Mouse (Mus musculus): Measurements from ENCODE around the gene Gm10337. TPM values are rescaled to one million over a fixed set of nuclear protein-coding genes. Genes with fewer than 3 reads are reported as not detected.

Gene Gm10337
- polyA plus RNA-seq, 1 experiment, result not detected

DNA sequence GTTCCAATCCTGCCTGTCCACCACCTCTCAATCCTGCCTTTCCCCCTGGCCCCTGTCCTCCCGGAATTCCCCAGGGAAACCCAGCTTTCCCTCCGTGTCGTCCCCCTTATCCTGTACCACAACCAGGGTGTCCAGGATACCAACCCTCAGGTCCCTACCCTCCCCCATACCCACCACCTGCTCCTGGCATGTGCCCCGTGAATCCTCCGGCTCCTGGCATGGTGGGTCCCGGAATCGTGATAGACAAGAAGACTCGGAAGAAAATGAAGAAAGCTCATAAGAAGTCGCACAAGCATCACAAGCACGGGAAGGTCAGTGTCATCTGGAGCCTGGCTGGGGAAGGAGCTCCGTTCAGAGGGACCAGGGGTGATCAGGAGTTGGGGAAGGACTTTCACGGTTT is 43.1 kb upstream of the Gm10337 start:
- H3K4me3 ChIP-seq (ENCODE audit: control insufficient read depth, insufficient read depth, low read length), result peak overlapping the region; percentile 0; the same call in 1 of the 2 replicates
- H3K4me1 ChIP-seq (replicated peaks; ENCODE audit: control insufficient read depth, insufficient read depth, low read length), result peaks cover 27% of the 10 kb centered on the region
- DNase-seq, result no peak
- no peak for TF ChIP-seq POLR2A (IDR thresholded peaks at IDR 0.05; ENCODE audit: control insufficient read depth, extremely low read depth, insufficient read depth, low read length, poor library complexity)
- no peak for TF ChIP-seq CTCF (IDR thresholded peaks at IDR 0.05; ENCODE audit: borderline replicate concordance, control insufficient read depth, extremely low read depth, insufficient read depth, low read length, poor library complexity)
- no peaks in the 10 kb centered on the region for H3K36me3 ChIP-seq (ENCODE audit: control insufficient read depth, insufficient read depth, low read length)
- no peaks in the 10 kb centered on the region for H3K27me3 ChIP-seq (ENCODE audit: control insufficient read depth, insufficient read depth, low read length)
- H3K27ac ChIP-seq (ENCODE audit: control insufficient read depth, insufficient read depth, low read length), result no peak overlapping the region
- WGBS, result 53% methylated on average over 12 of the region's 12 CpGs

DNA sequence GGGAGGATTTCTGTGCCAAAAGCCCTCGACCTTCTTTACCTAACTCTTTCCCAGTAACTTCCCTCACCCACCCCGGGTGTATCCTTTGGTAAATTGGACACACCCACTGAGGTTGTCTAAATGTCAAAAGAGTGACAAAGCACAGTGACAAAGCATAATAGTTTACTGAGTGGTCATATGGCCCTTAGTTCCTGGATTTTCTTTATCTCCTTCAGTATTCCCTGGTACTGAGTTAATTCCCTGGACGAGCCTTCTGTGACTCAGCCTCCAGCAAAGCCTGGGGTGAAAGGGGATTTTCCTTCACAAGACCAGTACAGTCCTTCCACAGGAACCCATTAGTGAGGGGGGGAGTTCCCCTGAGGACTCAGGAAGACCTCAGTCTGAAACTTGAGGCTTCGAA is 42.6 kb upstream of the Gm10337 start:
- WGBS, result 17% methylated on average over 4 of the region's 4 CpGs
- Histone ChIP-seq H3K4me1 (replicated peaks; ENCODE audit: control insufficient read depth, insufficient read depth, low read length) (peaks cover 27% of the 10 kb centered on the region), H3K4me3 (ENCODE audit: control insufficient read depth, insufficient read depth, low read length) (no peak overlapping the region)

DNA sequence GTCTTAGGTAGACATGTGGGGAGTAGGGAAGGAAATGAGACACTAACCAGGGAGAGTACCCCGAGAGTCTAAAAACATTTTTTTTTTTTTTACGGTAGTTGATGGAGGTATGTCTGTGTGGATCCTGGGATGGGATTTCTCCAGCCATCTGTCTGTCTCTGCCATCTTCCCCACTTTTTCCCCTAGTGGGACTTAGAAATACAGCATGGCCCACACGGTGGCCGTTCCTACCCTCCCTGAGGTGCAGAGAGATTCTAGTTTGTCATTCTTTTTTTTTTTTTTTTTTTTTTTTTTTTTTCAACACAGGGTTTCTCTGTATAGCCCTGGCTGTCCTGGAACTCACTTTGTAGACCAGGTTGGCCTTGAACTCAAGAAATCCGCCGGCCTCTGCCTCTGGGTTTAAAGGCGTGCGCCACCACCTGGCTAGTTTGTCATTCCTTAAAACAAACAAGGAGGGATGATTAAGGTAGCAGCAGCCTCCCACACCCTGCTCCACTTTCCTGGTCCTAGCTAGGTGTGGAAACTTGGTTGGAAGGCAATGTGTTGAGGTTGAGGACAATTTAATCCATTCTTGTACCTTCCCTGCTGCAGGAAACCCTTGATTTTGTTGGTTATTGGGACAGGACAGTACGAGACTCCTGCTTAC is 42.0 kb upstream of the Gm10337 start:
- H3K4me1 ChIP-seq (replicated peaks; ENCODE audit: control insufficient read depth, insufficient read depth, low read length), result peaks cover 27% of the 10 kb centered on the region
- no peaks in the 10 kb centered on the region for H3K27me3 ChIP-seq (ENCODE audit: control insufficient read depth, insufficient read depth, low read length)
- no peak overlapping the region; the same call in 1 of the 2 replicates for H3K27ac ChIP-seq (ENCODE audit: control insufficient read depth, insufficient read depth, low read length)
- H3K36me3 ChIP-seq (ENCODE audit: control insufficient read depth, insufficient read depth, low read length), result no peaks in the 10 kb centered on the region
- H3K4me3 ChIP-seq (ENCODE audit: control insufficient read depth, insufficient read depth, low read length), result no peak overlapping the region
- TF ChIP-seq CTCF (IDR thresholded peaks at IDR 0.05; ENCODE audit: borderline replicate concordance, control insufficient read depth, extremely low read depth, insufficient read depth, low read length, poor library complexity) (no peak), POLR2A (IDR thresholded peaks at IDR 0.05; ENCODE audit: control insufficient read depth, extremely low read depth, insufficient read depth, low read length, poor library complexity) (no peak)
- 73% methylated on average over 9 of the region's 9 CpGs for WGBS
- no peak for DNase-seq

More for the DNA sequence above, 42.6 kb upstream of the Gm10337 start:
- no peak for DNase-seq
- H3K36me3 ChIP-seq (ENCODE audit: control insufficient read depth, insufficient read depth, low read length), result no peaks in the 10 kb centered on the region
- H3K27ac ChIP-seq (ENCODE audit: control insufficient read depth, insufficient read depth, low read length), result no peak overlapping the region
- TF ChIP-seq CTCF (IDR thresholded peaks at IDR 0.05; ENCODE audit: borderline replicate concordance, control insufficient read depth, extremely low read depth, insufficient read depth, low read length, poor library complexity) (no peak), POLR2A (IDR thresholded peaks at IDR 0.05; ENCODE audit: control insufficient read depth, extremely low read depth, insufficient read depth, low read length, poor library complexity) (no peak)
- H3K27me3 ChIP-seq (ENCODE audit: control insufficient read depth, insufficient read depth, low read length), result no peaks in the 10 kb centered on the region

DNA sequence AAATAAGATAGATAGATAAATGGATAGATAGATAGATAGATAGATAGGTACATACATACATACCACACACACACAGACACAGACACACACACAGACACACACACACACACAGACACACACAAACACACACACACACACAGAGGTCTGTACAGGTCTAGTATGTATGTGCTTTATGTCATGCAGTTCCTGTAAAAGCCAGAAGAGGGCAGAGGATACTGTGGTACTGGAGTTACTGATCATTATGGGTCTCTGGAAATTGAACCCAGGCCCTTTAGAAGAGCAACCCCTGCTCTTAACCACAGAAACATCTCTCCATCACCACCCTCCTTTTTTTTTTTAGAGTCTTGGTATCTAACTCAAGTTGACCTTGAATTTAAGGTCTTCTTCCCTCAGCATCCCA is 39.9 kb upstream of the Gm10337 start:
- no peak overlapping the region for H3K4me3 ChIP-seq (ENCODE audit: control insufficient read depth, insufficient read depth, low read length)
- TF ChIP-seq CTCF (IDR thresholded peaks at IDR 0.05; ENCODE audit: borderline replicate concordance, control insufficient read depth, extremely low read depth, insufficient read depth, low read length, poor library complexity) (no peak), POLR2A (IDR thresholded peaks at IDR 0.05; ENCODE audit: control insufficient read depth, extremely low read depth, insufficient read depth, low read length, poor library complexity) (no peak)
- H3K27ac ChIP-seq (ENCODE audit: control insufficient read depth, insufficient read depth, low read length), result no peak overlapping the region
- peaks cover 19% of the 10 kb centered on the region for H3K4me1 ChIP-seq (replicated peaks; ENCODE audit: control insufficient read depth, insufficient read depth, low read length)
- no peaks in the 10 kb centered on the region for H3K27me3 ChIP-seq (ENCODE audit: control insufficient read depth, insufficient read depth, low read length)
- no peaks in the 10 kb centered on the region for H3K36me3 ChIP-seq (ENCODE audit: control insufficient read depth, insufficient read depth, low read length)
- DNase-seq, result peak; percentile 44

DNA sequence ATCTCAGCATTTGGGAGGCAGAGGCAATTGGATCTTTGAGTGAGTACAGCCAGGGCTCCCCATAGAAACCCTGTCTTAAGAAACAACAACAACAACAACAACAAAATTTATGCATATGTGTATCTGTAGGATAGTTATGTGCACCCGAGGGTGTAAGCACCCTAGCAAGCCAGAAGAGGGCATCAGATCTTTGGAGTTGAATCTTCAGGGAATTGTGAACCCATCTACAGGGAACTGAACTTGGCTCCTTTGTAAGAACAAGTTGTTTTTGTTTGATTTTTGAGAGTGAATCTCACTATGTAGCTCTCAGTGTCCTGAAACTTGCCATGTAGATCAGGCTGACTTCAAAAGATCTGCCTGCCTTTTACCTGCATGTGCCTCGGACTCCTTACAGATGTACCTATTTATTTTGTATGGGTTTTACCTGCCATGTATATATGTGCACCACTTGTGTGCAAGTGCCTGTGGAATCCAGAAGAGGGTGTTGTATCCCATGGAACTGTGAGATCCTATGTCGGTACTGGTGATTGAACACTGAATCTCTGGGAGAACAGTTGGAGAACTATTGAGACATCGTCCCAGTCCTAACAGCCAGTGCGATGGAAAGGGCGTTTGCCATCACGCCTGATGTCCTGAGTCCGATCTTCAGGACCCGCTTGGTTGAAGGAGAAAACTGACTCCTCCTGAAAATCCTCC is 34.7 kb upstream of the Gm10337 start:
- no peak for DNase-seq
- Histone ChIP-seq H3K27ac (ENCODE audit: control insufficient read depth, insufficient read depth, low read length) (no peak overlapping the region), H3K4me3 (ENCODE audit: control insufficient read depth, insufficient read depth, low read length) (no peak overlapping the region), H3K36me3 (ENCODE audit: control insufficient read depth, insufficient read depth, low read length) (peaks cover 5% of the 10 kb centered on the region; the same call in 1 of the 2 replicates), H3K4me1 (replicated peaks; ENCODE audit: control insufficient read depth, insufficient read depth, low read length) (no peaks in the 10 kb centered on the region), H3K27me3 (ENCODE audit: control insufficient read depth, insufficient read depth, low read length) (no peaks in the 10 kb centered on the region)
- WGBS, result over 99% methylated on average over 9 of the region's 9 CpGs
- TF ChIP-seq CTCF (IDR thresholded peaks at IDR 0.05; ENCODE audit: borderline replicate concordance, control insufficient read depth, extremely low read depth, insufficient read depth, low read length, poor library complexity) (no peak), POLR2A (IDR thresholded peaks at IDR 0.05; ENCODE audit: control insufficient read depth, extremely low read depth, insufficient read depth, low read length, poor library complexity) (no peak)

DNA sequence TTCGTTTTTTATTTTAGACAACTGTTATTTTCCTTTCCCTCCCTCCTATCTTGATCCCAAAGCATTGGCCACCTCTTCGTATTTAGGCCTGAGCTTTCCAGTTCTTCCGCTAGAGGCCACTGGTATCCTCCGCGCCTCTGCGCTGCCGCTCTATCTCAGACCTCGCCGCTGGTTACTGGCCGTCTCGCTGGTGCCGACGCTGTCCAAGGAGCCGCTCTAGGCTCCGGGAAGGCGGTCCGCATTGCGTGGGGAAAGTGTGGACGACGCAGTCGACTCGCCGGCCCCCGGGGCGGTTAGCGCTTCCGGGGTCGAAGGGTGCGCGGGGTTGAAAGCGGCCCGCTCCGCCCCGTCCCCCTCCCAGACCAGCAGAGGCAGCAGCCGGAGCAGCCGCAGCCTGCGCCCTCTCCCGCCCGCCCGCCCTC is 33.3 kb upstream of the Gm10337 start, which contains the start of gene Pcbp2:
Pcbp2 (plus strand) TSS at position 357 of the 422 bp plus-strand sequence.
- DNase-seq, result peak; percentile 94
- 1% methylated on average over 31 of the region's 40 CpGs for WGBS

More for the DNA sequence above, 33.3 kb upstream of the Gm10337 start, which contains the start of gene Pcbp2:
- Histone ChIP-seq H3K36me3 (ENCODE audit: control insufficient read depth, insufficient read depth, low read length) (peaks cover 19% of the 10 kb centered on the region), H3K4me1 (replicated peaks; ENCODE audit: control insufficient read depth, insufficient read depth, low read length) (no peaks in the 10 kb centered on the region), H3K4me3 (ENCODE audit: control insufficient read depth, insufficient read depth, low read length) (peak within 1 kb of the TSS; percentile 78), H3K27ac (ENCODE audit: control insufficient read depth, insufficient read depth, low read length) (peak within 1 kb of the TSS; percentile 82), H3K27me3 (ENCODE audit: control insufficient read depth, insufficient read depth, low read length) (no peaks in the 10 kb centered on the region)
- TF ChIP-seq CTCF (IDR thresholded peaks at IDR 0.05; ENCODE audit: borderline replicate concordance, control insufficient read depth, extremely low read depth, insufficient read depth, low read length, poor library complexity), result peak; percentile 91; the same call in 1 of the 2 replicates
- TF ChIP-seq POLR2A (IDR thresholded peaks at IDR 0.05; ENCODE audit: control insufficient read depth, extremely low read depth, insufficient read depth, low read length, poor library complexity), result 0 out of 2 replicates have a peak, but pooled peaks have one; percentile 47
